Mouse (Mus musculus) MEL (cell line): ENCODE measurements at regions not wholly inside any gene's neighbourhood (a gene's known extent, or its start where the extent isn't known, plus 50 kb on each side); places are given as distances from the start of the nearest gene placed in this dataset.

ENCODE experiments used
- CTCF ChIP-seq, 3 experiments: IDR thresholded peaks in 2 of 3; conservative IDR thresholded peaks in 1 of 3; 2 replicates each; pipeline ENCODE4 v1.5.1; 2011 to 2012; ENCODE audit warnings: low read length in 3 of 3, low read depth in 2 of 3, mild to moderate bottlenecking in 2 of 3, improper control_type of control experiment in 1 of 3, inconsistent platforms in 1 of 3, mixed read lengths in 1 of 3, moderate library complexity in 1 of 3; ENCODE audit not compliant: control insufficient read depth in 1 of 3, insufficient read depth in 1 of 3, poor library complexity in 1 of 3, severe bottlenecking in 1 of 3
- E2F4 ChIP-seq: IDR thresholded peaks from 2 replicates; pipeline ENCODE4 v1.6.1; 2011; ENCODE audit warnings: low read depth, low read length, improper control_type of control experiment, borderline replicate concordance
- EP300 ChIP-seq, 2 experiments: IDR thresholded peaks; 2 replicates each; pipeline ENCODE4 v1.6.1; 2011; ENCODE audit warnings: improper control_type of control experiment in 2 of 2, low read length in 2 of 2, low read depth in 1 of 2, mild to moderate bottlenecking in 1 of 2
- GABPA ChIP-seq: IDR thresholded peaks from 2 replicates; pipeline ENCODE4 v1.6.1; 2012; ENCODE audit warnings: low read depth, mild to moderate bottlenecking, inconsistent platforms, low read length, improper control_type of control experiment, moderate library complexity
- GATA1 ChIP-seq: IDR thresholded peaks from 2 replicates; pipeline ENCODE4 v1.6.1; 2011; ENCODE audit warnings: low read depth, low read length, improper control_type of control experiment
- JUND ChIP-seq: IDR thresholded peaks from 2 replicates; pipeline ENCODE4 v1.6.1; 2011; ENCODE audit warnings: low read depth, mild to moderate bottlenecking, improper control_type of control experiment, low read length
- MYB ChIP-seq: IDR thresholded peaks from 2 replicates; pipeline ENCODE4 v1.6.1; 2011; ENCODE audit warnings: mild to moderate bottlenecking, low read depth, low read length, improper control_type of control experiment
- NELFE ChIP-seq: IDR thresholded peaks from 2 replicates; pipeline ENCODE4 v1.6.1; 2011; ENCODE audit warnings: low read depth, low read length, improper control_type of control experiment
- POLR2A ChIP-seq, 2 experiments: IDR thresholded peaks; 2 replicates each; pipeline ENCODE4 v1.6.1; 2011 to 2012; ENCODE audit warnings: low read length in 2 of 2, mild to moderate bottlenecking in 2 of 2, control low read depth in 1 of 2, improper control_type of control experiment in 1 of 2, low read depth in 1 of 2, moderate library complexity in 1 of 2; ENCODE audit not compliant: control insufficient read depth in 1 of 2, insufficient read depth in 1 of 2, poor library complexity in 1 of 2
- TAL1 ChIP-seq: IDR thresholded peaks from 2 replicates; pipeline ENCODE4 v1.6.1; 2012; ENCODE audit warnings: mild to moderate bottlenecking, inconsistent platforms, low read length, moderate library complexity, mixed read lengths
- UBTF ChIP-seq: IDR thresholded peaks from 2 replicates; pipeline ENCODE4 v1.6.1; 2012; ENCODE audit warnings: low read depth, mild to moderate bottlenecking, inconsistent platforms, low read length, improper control_type of control experiment, moderate library complexity, borderline replicate concordance; ENCODE audit not compliant: insufficient read depth
- USF1 ChIP-seq: IDR thresholded peaks from 2 replicates; pipeline ENCODE4 v1.6.1; 2014; ENCODE audit warnings: low read depth, mild to moderate bottlenecking, inconsistent platforms, low read length, improper control_type of control experiment, moderate library complexity
- ZKSCAN1 ChIP-seq: IDR thresholded peaks from 2 replicates; pipeline ENCODE4 v1.6.1; 2012; ENCODE audit warnings: low read depth, mild to moderate bottlenecking, inconsistent platforms, low read length, improper control_type of control experiment, moderate library complexity
- ZNF384 ChIP-seq: IDR thresholded peaks from 2 replicates; pipeline ENCODE4 v1.6.1; 2012; ENCODE audit warnings: low read depth, mild to moderate bottlenecking, inconsistent platforms, low read length, improper control_type of control experiment

DNA sequence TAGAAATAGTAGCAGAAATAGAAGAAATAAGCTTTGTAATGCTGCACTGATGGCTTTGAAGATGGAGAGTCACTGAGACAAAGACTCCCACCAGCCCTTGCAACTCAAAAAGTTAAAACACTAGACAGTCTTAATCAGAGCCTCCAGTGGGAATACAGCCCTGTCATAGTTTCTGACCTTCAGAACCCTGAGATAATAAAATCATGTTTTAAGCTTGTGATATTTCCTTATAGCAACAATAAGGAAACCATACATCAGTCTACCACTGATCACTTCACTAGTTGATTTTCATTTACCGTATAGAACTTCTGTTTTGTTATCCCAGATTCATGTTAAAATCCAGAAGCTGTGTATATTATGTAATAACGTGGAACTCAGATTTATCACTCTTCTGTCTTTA lies 139.7 kb upstream of the Xrcc4 start:
- TF ChIP-seq EP300 (IDR thresholded peaks at IDR 0.05; ENCODE audit: low read depth in 1 of 2, low read length in 2 of 2), result no peak
- TF ChIP-seq POLR2A (IDR thresholded peaks at IDR 0.05; ENCODE audit: control insufficient read depth in 1 of 2, insufficient read depth in 1 of 2, low read depth in 1 of 2, low read length in 2 of 2, poor library complexity in 1 of 2), result no peak
- no peak for TF ChIP-seq TAL1
- TF ChIP-seq CTCF (IDR thresholded peaks at IDR 0.05 in 2 of 3, conservative IDR thresholded peaks at IDR 0.05 in 1 of 3; ENCODE audit: control insufficient read depth in 1 of 3, insufficient read depth in 1 of 3, low read depth in 2 of 3, low read length in 3 of 3, poor library complexity in 1 of 3, severe bottlenecking in 1 of 3), result no peak
- TF ChIP-seq UBTF, result no peak
- TF ChIP-seq USF1, result no peak
- no peak for TF ChIP-seq JUND
- no peak for TF ChIP-seq ZKSCAN1
- TF ChIP-seq ZNF384, result no peak
- TF ChIP-seq GABPA, result no peak
- no peak for TF ChIP-seq MYB
- TF ChIP-seq GATA1, result no peak
- TF ChIP-seq E2F4, result no peak
- TF ChIP-seq NELFE, result no peak
